Mouse (Mus musculus): ENCODE data around the gene Psip1. TPM values are rescaled to one million over a fixed set of nuclear protein-coding genes. Genes with fewer than 3 reads are reported as not detected.
"Not testable (repeated sequence)": the region's sequence is repeated elsewhere in the genome, so short reads cannot be mapped to it uniquely, and the experiment has no call there.

Gene Psip1
- polyA plus RNA-seq, 1 experiment: 18.4 TPM

DNA sequence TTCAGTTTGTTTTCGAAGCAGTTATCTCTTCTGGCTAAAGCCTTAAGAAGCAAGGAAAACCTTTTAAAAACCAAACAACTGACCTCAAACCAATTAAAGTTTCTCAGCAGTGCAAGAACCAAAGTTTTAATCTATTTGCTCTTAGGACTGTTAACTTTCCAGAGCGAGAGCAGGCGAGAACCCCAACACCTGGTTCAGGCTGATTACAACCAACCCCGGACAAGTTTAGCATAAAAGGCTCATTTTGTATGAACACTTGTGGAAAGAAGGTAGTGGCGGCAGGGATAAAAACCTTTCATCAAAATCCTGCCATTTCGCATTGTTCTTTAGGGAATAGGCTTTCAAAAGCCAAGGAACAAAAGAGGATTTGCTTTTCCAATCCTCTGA lies 38.2 kb upstream of the Psip1 start:
- Histone ChIP-seq H3K36me3 (replicated peaks; ENCODE audit: low read length) (no peaks in the 10 kb centered on the region), H3K9me3 (no peaks in the 10 kb centered on the region)
- TF ChIP-seq FLI1 (IDR thresholded peaks at IDR 0.05; ENCODE audit: low read length) (no peak), GATA1 (IDR thresholded peaks at IDR 0.05; ENCODE audit: borderline replicate concordance, low read length) (no peak)

DNA sequence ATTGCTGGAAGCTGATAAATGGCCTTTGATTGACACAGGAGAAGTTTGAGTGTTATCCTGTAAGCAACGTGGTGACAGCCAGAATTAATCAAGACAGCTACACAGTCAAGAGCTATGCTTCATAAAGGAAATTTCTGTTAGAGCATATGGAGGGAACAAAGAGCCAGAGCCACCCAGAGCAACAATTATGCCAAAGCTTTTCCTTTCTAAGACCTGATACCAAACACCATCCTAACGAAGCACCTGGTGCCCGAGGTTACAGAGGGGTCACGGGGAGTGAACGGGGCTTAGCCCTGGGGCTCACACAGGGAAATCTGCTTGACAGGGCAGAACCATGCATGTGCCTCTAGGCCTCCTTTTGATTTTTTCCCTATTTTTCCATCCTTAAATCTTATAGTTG lies 35.8 kb upstream of the Psip1 start:
- TF ChIP-seq FLI1 (IDR thresholded peaks at IDR 0.05; ENCODE audit: low read length): no peak
- no peak for TF ChIP-seq GATA1 (IDR thresholded peaks at IDR 0.05; ENCODE audit: borderline replicate concordance, low read length)
- Histone ChIP-seq H3K4me1 (peaks cover 28% of the 10 kb centered on the region), H3K4me3 (replicated peaks) (no peak overlapping the region), H3K9me3 (no peaks in the 10 kb centered on the region), H3K27me3 (replicated peaks) (no peaks in the 10 kb centered on the region), H3K36me3 (replicated peaks; ENCODE audit: low read length) (no peaks in the 10 kb centered on the region)

More for the DNA sequence above, 38.2 kb upstream of the Psip1 start:
- Histone ChIP-seq H3K4me1 (peaks cover 28% of the 10 kb centered on the region), H3K4me3 (replicated peaks) (peak overlapping the region; percentile 93), H3K27me3 (replicated peaks) (no peaks in the 10 kb centered on the region)

DNA sequence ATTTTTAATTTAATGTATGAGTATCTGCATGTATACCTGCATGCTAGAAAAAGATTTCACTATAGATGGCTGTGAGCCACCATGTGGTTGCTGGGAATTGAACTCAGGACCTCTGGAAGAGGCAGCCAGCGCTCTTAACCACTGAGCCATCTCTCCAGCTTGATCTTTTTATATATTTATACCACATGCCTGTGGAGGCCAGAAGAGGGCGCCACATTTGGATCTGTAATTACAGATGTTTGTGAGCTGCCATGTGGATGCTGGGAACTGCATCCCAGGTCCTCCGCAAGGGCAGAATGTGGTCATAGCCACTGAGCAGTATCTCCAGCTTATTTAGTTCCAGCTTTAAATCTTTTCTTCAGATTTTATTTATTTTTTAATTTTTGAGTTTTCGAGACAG lies 34.0 kb upstream of the Psip1 start:
- H3K36me3 ChIP-seq (replicated peaks; ENCODE audit: low read length): no peaks in the 10 kb centered on the region
- peaks cover 18% of the 10 kb centered on the region for H3K4me1 ChIP-seq
- no peaks in the 10 kb centered on the region for H3K9me3 ChIP-seq
- TF ChIP-seq GATA1 (IDR thresholded peaks at IDR 0.05; ENCODE audit: borderline replicate concordance, low read length) (no peak), FLI1 (IDR thresholded peaks at IDR 0.05; ENCODE audit: low read length) (no peak)
- H3K4me3 ChIP-seq (replicated peaks): no peak overlapping the region
- no peaks in the 10 kb centered on the region for H3K27me3 ChIP-seq (replicated peaks)

DNA sequence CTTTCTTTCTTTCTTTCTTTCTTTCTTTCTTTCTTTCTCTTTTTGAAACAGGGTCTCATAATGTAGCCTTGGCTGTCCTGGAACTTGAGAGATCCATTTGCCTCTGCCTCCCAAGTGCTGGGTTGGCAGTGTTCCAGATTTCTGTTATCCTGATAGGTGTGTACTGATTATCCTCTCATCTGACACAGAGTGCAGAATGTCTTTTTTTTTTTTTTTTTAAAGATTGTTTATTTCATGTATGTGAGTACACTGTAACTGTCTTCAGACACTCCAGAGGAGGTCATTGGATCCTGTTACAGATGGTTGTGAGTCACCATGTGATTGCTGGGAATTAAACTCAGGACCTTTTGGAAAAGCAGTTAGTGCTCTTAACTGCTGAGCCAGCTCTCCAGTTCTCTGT lies 33.5 kb upstream of the Psip1 start:
- TF ChIP-seq GATA1 (IDR thresholded peaks at IDR 0.05; ENCODE audit: borderline replicate concordance, low read length) (no peak), FLI1 (IDR thresholded peaks at IDR 0.05; ENCODE audit: low read length) (no peak)
- H3K4me1 ChIP-seq: peaks cover 22% of the 10 kb centered on the region

DNA sequence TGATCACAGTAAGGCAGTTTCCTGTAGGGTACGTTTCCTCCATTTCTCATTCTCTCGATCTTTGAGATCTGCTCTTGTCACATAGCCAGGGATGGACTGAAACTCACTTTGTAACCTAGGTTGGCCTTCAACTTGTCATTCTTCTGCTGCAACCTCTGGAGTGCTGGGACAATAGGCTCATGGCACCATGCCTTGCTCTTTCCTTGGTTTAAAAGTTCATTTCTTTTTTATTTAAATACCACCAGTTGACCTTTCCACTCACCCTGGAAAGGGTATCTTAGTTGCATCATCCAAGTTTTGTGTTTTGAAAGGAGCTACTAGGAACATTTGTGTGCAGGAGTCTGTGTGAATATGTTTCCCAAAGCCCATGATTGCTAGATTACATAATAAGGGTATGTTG lies 32.9 kb upstream of the Psip1 start:
- H3K36me3 ChIP-seq (replicated peaks; ENCODE audit: low read length): no peaks in the 10 kb centered on the region
- TF ChIP-seq GATA1 (IDR thresholded peaks at IDR 0.05; ENCODE audit: borderline replicate concordance, low read length): no peak
- no peaks in the 10 kb centered on the region for H3K27me3 ChIP-seq (replicated peaks)
- no peaks in the 10 kb centered on the region for H3K9me3 ChIP-seq
- H3K4me1 ChIP-seq: peaks cover 22% of the 10 kb centered on the region
- no peak overlapping the region for H3K4me3 ChIP-seq (replicated peaks)

More for the DNA sequence above, 33.5 kb upstream of the Psip1 start:
- H3K27me3 ChIP-seq (replicated peaks): no peaks in the 10 kb centered on the region
- no peaks in the 10 kb centered on the region for H3K36me3 ChIP-seq (replicated peaks; ENCODE audit: low read length)
- H3K4me3 ChIP-seq (replicated peaks): no peak overlapping the region
- H3K9me3 ChIP-seq: no peaks in the 10 kb centered on the region

DNA sequence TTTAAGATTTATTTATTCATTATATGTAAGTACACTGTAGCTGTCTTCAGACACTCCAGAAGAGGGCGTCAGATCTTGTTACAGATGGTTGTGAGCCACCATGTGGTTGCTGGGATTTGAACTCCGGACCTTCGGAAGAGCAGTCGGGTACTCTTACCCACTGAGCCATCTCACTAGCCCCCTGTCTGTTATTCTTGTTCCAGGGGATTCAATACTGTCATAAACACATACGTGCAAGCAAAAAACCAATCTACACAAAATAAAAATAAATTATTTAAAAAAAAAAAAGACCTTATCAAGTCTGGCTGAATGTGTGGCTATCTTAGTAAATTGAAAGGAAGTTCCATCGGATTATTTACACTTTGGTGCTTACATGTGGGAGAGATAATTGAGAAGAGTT lies 29.9 kb upstream of the Psip1 start:
- not testable (repeated sequence) for H3K9me3 ChIP-seq; H3K36me3 ChIP-seq (replicated peaks; ENCODE audit: low read length); H3K4me3 ChIP-seq (replicated peaks); H3K27me3 ChIP-seq (replicated peaks)
- peaks cover 29% of the 10 kb centered on the region for H3K4me1 ChIP-seq

DNA sequence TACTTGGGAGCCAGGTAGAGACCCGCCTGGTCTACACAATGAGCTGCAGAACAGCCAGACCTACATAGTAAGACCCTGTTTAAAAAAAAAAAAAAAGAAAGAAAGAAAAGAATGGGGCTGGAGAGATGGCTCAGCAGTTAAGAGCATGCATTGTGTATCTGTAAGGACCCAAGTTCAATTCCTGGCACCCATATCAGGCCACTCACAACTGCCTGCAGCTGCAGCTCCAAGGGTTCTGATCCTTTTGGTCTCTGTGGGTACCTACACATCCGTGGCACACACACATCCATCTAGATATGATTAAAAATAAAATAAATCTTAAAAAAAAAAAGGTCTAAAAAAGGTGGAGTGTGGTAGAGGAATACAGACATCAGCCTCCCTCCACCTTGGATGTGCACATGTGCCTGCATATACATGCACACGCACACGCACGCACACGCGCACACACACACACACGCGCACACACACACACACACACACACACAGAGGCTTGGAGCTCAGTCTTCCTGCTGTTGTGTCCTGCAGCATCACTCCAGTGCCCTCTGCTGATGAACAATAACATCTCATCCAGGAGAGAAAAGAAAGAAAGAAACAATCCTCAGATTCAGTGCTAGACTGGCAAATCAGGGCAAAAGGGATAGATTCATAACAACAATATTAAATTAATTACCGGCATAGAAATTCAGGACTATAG lies 28.9 kb upstream of the Psip1 start:
- H3K9me3 ChIP-seq: no peaks in the 10 kb centered on the region
- H3K4me1 ChIP-seq: peaks cover 35% of the 10 kb centered on the region
- no peak overlapping the region for H3K4me3 ChIP-seq (replicated peaks)
- H3K36me3 ChIP-seq (replicated peaks; ENCODE audit: low read length): no peaks in the 10 kb centered on the region
- TF ChIP-seq GATA1 (IDR thresholded peaks at IDR 0.05; ENCODE audit: borderline replicate concordance, low read length) (no peak), FLI1 (IDR thresholded peaks at IDR 0.05; ENCODE audit: low read length) (no peak)
- peaks cover 12% of the 10 kb centered on the region for H3K27me3 ChIP-seq (replicated peaks)

DNA sequence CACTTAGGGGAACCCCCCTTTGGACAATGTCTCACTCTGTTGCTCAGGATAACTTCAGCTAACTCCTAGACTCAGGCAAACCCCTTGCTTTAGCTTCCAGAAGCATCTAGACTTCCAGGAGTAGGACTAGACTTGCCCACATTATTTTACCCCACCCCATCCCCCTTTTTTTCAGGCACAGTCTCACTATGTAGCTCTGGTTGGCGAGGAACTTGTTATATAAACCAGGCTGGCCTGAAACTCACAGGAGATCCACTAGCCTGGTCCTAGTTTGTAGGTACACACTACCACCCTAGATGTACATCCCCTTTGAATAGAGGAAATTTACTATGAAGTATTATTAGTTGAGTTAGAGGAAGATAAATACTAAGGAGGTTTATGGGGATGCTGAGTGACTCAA lies 27.9 kb upstream of the Psip1 start:
- TF ChIP-seq FLI1 (IDR thresholded peaks at IDR 0.05; ENCODE audit: low read length) (no peak), GATA1 (IDR thresholded peaks at IDR 0.05; ENCODE audit: borderline replicate concordance, low read length) (no peak)
- H3K36me3 ChIP-seq (replicated peaks; ENCODE audit: low read length): no peaks in the 10 kb centered on the region
- no peak overlapping the region for H3K4me3 ChIP-seq (replicated peaks)
- no peaks in the 10 kb centered on the region for H3K9me3 ChIP-seq
- H3K27me3 ChIP-seq (replicated peaks): peaks cover 13% of the 10 kb centered on the region
- H3K4me1 ChIP-seq: peaks cover 35% of the 10 kb centered on the region

DNA sequence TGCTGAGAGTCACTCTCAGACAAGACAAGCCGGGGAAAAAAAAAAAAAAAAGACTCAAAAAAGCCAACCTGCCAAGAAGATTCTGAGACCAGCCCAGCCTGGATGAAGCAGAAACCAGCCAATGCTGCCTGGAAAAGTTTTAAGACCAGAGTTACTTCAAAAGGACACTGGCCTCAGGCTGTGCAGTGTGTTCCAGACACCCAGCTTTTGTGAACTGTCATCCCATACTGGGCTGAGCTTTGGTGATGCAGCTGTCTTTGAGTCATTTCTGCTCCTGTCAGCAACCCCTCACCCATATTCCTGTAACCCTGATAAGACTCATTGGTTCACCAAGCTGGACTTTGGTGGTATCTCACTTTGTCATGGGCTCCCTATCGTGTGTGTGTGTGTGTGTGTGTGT lies 26.4 kb upstream of the Psip1 start:
- H3K36me3 ChIP-seq (replicated peaks; ENCODE audit: low read length): no peaks in the 10 kb centered on the region
- peak overlapping the region; percentile 23 for H3K4me3 ChIP-seq (replicated peaks)
- TF ChIP-seq GATA1 (IDR thresholded peaks at IDR 0.05; ENCODE audit: borderline replicate concordance, low read length) (no peak), FLI1 (IDR thresholded peaks at IDR 0.05; ENCODE audit: low read length) (no peak)

DNA sequence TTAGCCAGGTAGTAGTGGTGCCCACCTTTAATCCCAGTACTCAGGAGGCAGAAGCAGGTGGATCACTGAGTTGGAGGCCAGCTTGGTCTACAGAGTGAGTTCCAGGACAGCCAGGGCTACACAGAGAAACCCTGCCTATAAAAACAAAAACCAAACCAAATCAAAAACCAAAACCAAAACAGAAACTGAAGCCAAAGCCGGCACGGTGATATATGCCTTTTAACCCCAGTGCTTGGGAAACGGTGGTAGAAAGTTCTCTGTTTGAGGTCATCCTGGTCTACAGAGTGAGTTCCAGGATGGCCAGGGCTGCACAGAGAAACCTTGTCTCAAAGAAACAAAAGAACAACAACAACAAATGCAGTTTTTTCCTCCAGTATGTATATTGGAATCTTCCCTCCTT lies 26.0 kb upstream of the Psip1 start:
- Histone ChIP-seq H3K4me1 (peaks cover 35% of the 10 kb centered on the region), H3K27me3 (replicated peaks) (peaks cover 14% of the 10 kb centered on the region), H3K9me3 (no peaks in the 10 kb centered on the region), H3K36me3 (replicated peaks; ENCODE audit: low read length) (no peaks in the 10 kb centered on the region), H3K4me3 (replicated peaks) (no peak overlapping the region)
- TF ChIP-seq FLI1 (IDR thresholded peaks at IDR 0.05; ENCODE audit: low read length) (no peak), GATA1 (IDR thresholded peaks at IDR 0.05; ENCODE audit: borderline replicate concordance, low read length) (no peak)

More for the DNA sequence above, 26.4 kb upstream of the Psip1 start:
- H3K27me3 ChIP-seq (replicated peaks): peaks cover 13% of the 10 kb centered on the region
- H3K9me3 ChIP-seq: no peaks in the 10 kb centered on the region
- peaks cover 35% of the 10 kb centered on the region for H3K4me1 ChIP-seq

DNA sequence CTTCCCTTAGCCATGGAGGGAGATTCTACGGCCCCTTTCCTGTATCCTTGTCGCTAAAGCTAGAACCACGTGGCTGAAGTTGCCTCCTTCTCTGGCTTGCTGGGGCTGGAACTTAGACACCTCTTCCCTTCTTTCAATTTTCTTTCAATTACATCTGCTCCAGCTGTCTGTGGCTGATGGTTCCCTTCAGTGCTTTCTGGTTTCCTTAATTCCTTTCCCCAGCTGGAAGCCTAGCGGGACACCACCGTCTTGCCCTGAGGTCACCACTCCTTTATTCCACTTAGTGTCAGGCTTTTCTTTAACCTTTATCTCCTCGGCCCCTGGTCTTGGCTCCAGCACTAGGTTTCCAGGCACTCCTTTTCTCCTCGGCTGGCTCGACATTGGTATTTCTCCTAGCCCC lies 24.8 kb upstream of the Psip1 start:
- TF ChIP-seq GATA1 (IDR thresholded peaks at IDR 0.05; ENCODE audit: borderline replicate concordance, low read length) (no peak), FLI1 (IDR thresholded peaks at IDR 0.05; ENCODE audit: low read length) (no peak)
- peaks cover 35% of the 10 kb centered on the region for H3K4me1 ChIP-seq
- H3K9me3 ChIP-seq: no peaks in the 10 kb centered on the region
- H3K27me3 ChIP-seq (replicated peaks): peaks cover 15% of the 10 kb centered on the region
- no peak overlapping the region for H3K4me3 ChIP-seq (replicated peaks)
- H3K36me3 ChIP-seq (replicated peaks; ENCODE audit: low read length): no peaks in the 10 kb centered on the region
